Mouse (Mus musculus) limb, embryonic 15.5 days (tissue): ENCODE data around the gene C130050O18Rik. TPM values are rescaled to one million over a fixed set of nuclear protein-coding genes. Genes with fewer than 3 reads are reported as not detected.
"Not testable (repeated sequence)": the region's sequence is repeated elsewhere in the genome, so short reads cannot be mapped to it uniquely, and the experiment has no call there.

Source experiments
- ATAC-seq: fragments of 200-750 bp; cut with Nextera tagmentation; 2 replicates; pipeline ENCODE4 v1.8.0; 2017; ENCODE audit warnings: low read depth, moderate TSS enrichment; ENCODE audit not compliant: insufficient number of reproducible peaks, low FRiP score, low TSS enrichment
- H3K27ac ChIP-seq: fragments of 300-500 bp; sonication (generic); 2 replicates; pipeline ENCODE4 v1.5.1; 2015; ENCODE audit warnings: moderate library complexity, mild to moderate bottlenecking, inconsistent platforms
- H3K27me3 ChIP-seq: fragments of 300-500 bp; sonication (generic); 2 replicates; pipeline ENCODE4 v1.6.1; 2015; ENCODE audit warnings: inconsistent platforms
- H3K36me3 ChIP-seq: fragments of 300-500 bp; sonication (generic); 2 replicates; pipeline ENCODE4 v1.6.1; 2015; ENCODE audit warnings: inconsistent platforms
- H3K4me1 ChIP-seq: fragments of 300-500 bp; sonication (generic); 2 replicates; pipeline ENCODE4 v1.6.1; 2015; ENCODE audit warnings: inconsistent platforms
- H3K4me2 ChIP-seq: fragments of 300-500 bp; sonication (generic); 2 replicates; pipeline ENCODE4 v1.6.1; 2015; ENCODE audit warnings: mild to moderate bottlenecking, inconsistent platforms
- H3K4me3 ChIP-seq: fragments of 300-500 bp; sonication (generic); 2 replicates; pipeline ENCODE4 v1.5.1; 2015; ENCODE audit warnings: mild to moderate bottlenecking, inconsistent platforms
- H3K9ac ChIP-seq: fragments of 300-500 bp; sonication (generic); 2 replicates; pipeline ENCODE4 v1.6.1; 2015; ENCODE audit warnings: inconsistent platforms
- H3K9me3 ChIP-seq: fragments of 300-500 bp; sonication (generic); 2 replicates; pipeline ENCODE4 v1.6.1; 2016; ENCODE audit warnings: inconsistent platforms
- WGBS: fragments of 180-500 bp; shearing (Covaris S2); methylation state at CpG from one replicate; pipeline ENCODE4 v1.1.7; 2015; 5-methylcytosine and 5-hydroxymethylcytosine counted together
- polyA plus RNA-seq: library from polyadenylated mRNA; unstranded; fragments of >200 nt; fragmentation: Nextera tagmentation; extraction: Ambion mirVana; gene quantifications from 2 replicates; pipeline ENCODE4 v1.2.1, GENCODE M21; 2015

The C130050O18Rik gene
- polyA plus RNA-seq, 1 experiment from 2014 or later = 7.1 TPM

- ATAC-seq = no peak
- Histone ChIP-seq H3K36me3 (no peaks in the 10 kb centered on the region), H3K4me3 (no peak overlapping the region; the same call in 1 of the 2 replicates), H3K27me3 (no peaks in the 10 kb centered on the region), H3K4me1 (peaks cover 60% of the 10 kb centered on the region), H3K9me3 (no peaks in the 10 kb centered on the region), H3K27ac (peak overlapping the region; percentile 27; the same call in 1 of the 2 replicates), H3K9ac (no peak overlapping the region), H3K4me2 (no peak overlapping the region)
- 77% methylated on average over 18 of the region's 18 CpGs for WGBS
Observed at GRCm38 (mm10) chr5:139381586-139382513, 23.2 kb upstream of the C130050O18Rik start.

GRCm38 (mm10) chr5:139382760-139383159 lies 22.3 kb upstream of the C130050O18Rik start:
- peaks cover 55% of the 10 kb centered on the region for H3K4me1 ChIP-seq
- H3K4me2 ChIP-seq = no peak overlapping the region; the same call in 1 of the 2 replicates
- WGBS = 79% methylated on average over 8 of the region's 8 CpGs

GRCm38 (mm10) chr5:139383234-139383633 lies 21.8 kb upstream of the C130050O18Rik start:
- H3K27me3 ChIP-seq = no peaks in the 10 kb centered on the region
- no peak overlapping the region for H3K4me2 ChIP-seq
- no peak for ATAC-seq
- no peaks in the 10 kb centered on the region for H3K9me3 ChIP-seq
- 82% methylated on average over 9 of the region's 9 CpGs for WGBS
- H3K9ac ChIP-seq = no peak overlapping the region
- H3K4me1 ChIP-seq = peaks cover 55% of the 10 kb centered on the region
- no peaks in the 10 kb centered on the region for H3K36me3 ChIP-seq
- H3K27ac ChIP-seq = no peak overlapping the region
- H3K4me3 ChIP-seq = no peak overlapping the region

More at GRCm38 (mm10) chr5:139382760-139383159, 22.3 kb upstream of the C130050O18Rik start:
- Histone ChIP-seq H3K4me3 (no peak overlapping the region), H3K27ac (peak overlapping the region; percentile 6; the same call in 1 of the 2 replicates), H3K36me3 (no peaks in the 10 kb centered on the region), H3K27me3 (no peaks in the 10 kb centered on the region), H3K9me3 (no peaks in the 10 kb centered on the region), H3K9ac (no peak overlapping the region)
- ATAC-seq = no peak

- H3K9me3 ChIP-seq = no peaks in the 10 kb centered on the region
- H3K4me2 ChIP-seq = no peak overlapping the region
- WGBS = 57% methylated on average over 10 of the region's 10 CpGs
- H3K4me3 ChIP-seq = no peak overlapping the region
- no peak overlapping the region for H3K9ac ChIP-seq
- H3K36me3 ChIP-seq = no peaks in the 10 kb centered on the region
- H3K4me1 ChIP-seq = peaks cover 55% of the 10 kb centered on the region
- H3K27me3 ChIP-seq = no peaks in the 10 kb centered on the region
- no peak for ATAC-seq
- H3K27ac ChIP-seq = no peak overlapping the region
Observed at GRCm38 (mm10) chr5:139384531-139384930, 20.5 kb upstream of the C130050O18Rik start.

- no peaks in the 10 kb centered on the region for H3K27me3 ChIP-seq
- ATAC-seq = no peak
- H3K4me2 ChIP-seq = no peak overlapping the region
- no peaks in the 10 kb centered on the region for H3K36me3 ChIP-seq
- no peak overlapping the region for H3K27ac ChIP-seq
- H3K4me1 ChIP-seq = peaks cover 52% of the 10 kb centered on the region
- H3K4me3 ChIP-seq = no peak overlapping the region
- H3K9ac ChIP-seq = no peak overlapping the region
- H3K9me3 ChIP-seq = no peaks in the 10 kb centered on the region
- 85% methylated on average over 5 of the region's 5 CpGs for WGBS
Observed at GRCm38 (mm10) chr5:139386047-139386446, 19.0 kb upstream of the C130050O18Rik start.

- Histone ChIP-seq H3K4me2 (no peak overlapping the region), H3K27me3 (no peaks in the 10 kb centered on the region), H3K36me3 (no peaks in the 10 kb centered on the region), H3K4me1 (peaks cover 43% of the 10 kb centered on the region), H3K9ac (no peak overlapping the region), H3K4me3 (no peak overlapping the region), H3K27ac (peak overlapping the region; percentile 82), H3K9me3 (no peaks in the 10 kb centered on the region)
- WGBS = 56% methylated on average over 10 of the region's 10 CpGs
- 0 out of 2 replicates have a peak, but pooled peaks have one; percentile 31 for ATAC-seq
Observed at GRCm38 (mm10) chr5:139387329-139388194, 17.5 kb upstream of the C130050O18Rik start.

GRCm38 (mm10) chr5:139388195-139388570 lies 16.9 kb upstream of the C130050O18Rik start:
- ATAC-seq = no peak
- H3K9ac ChIP-seq = no peak overlapping the region
- H3K4me2 ChIP-seq = no peak overlapping the region
- peaks cover 41% of the 10 kb centered on the region for H3K4me1 ChIP-seq
- H3K9me3 ChIP-seq = no peaks in the 10 kb centered on the region
- 52% methylated on average over 4 of the region's 4 CpGs for WGBS
- H3K27ac ChIP-seq = peak overlapping the region; percentile 82
- no peak overlapping the region for H3K4me3 ChIP-seq
- peaks cover 5% of the 10 kb centered on the region; the same call in 1 of the 2 replicates for H3K36me3 ChIP-seq
- H3K27me3 ChIP-seq = no peaks in the 10 kb centered on the region

- ATAC-seq = no peak
- H3K9ac ChIP-seq = no peak overlapping the region
- H3K9me3 ChIP-seq = no peaks in the 10 kb centered on the region
- H3K27ac ChIP-seq = peak overlapping the region; percentile 82
- 40% methylated on average over 17 of the region's 17 CpGs for WGBS
- H3K4me3 ChIP-seq = no peak overlapping the region
- peaks cover 9% of the 10 kb centered on the region; the same call in 1 of the 2 replicates for H3K36me3 ChIP-seq
- H3K4me1 ChIP-seq = peaks cover 41% of the 10 kb centered on the region
- H3K27me3 ChIP-seq = no peaks in the 10 kb centered on the region
- no peak overlapping the region for H3K4me2 ChIP-seq
Observed at GRCm38 (mm10) chr5:139388694-139389675, 16.1 kb upstream of the C130050O18Rik start.

GRCm38 (mm10) chr5:139389676-139390061 lies 15.4 kb upstream of the C130050O18Rik start:
- Histone ChIP-seq H3K27me3 (no peaks in the 10 kb centered on the region), H3K36me3 (peaks cover 9% of the 10 kb centered on the region; the same call in 1 of the 2 replicates), H3K4me2 (no peak overlapping the region; the same call in 1 of the 2 replicates), H3K9ac (no peak overlapping the region), H3K27ac (peak overlapping the region; percentile 82), H3K9me3 (no peaks in the 10 kb centered on the region), H3K4me1 (peaks cover 37% of the 10 kb centered on the region), H3K4me3 (no peak overlapping the region)
- 16% methylated on average over 6 of the region's 6 CpGs for WGBS
- no peak; the same call in 1 of the 2 replicates for ATAC-seq

- ATAC-seq, H3K27ac ChIP-seq, H3K27me3 ChIP-seq, H3K9ac ChIP-seq, H3K9me3 ChIP-seq, H3K4me3 ChIP-seq, H3K36me3 ChIP-seq, H3K4me2 ChIP-seq: not testable (repeated sequence)
- WGBS = 75% methylated on average over 5 of the region's 5 CpGs
- peaks cover 39% of the 10 kb centered on the region for H3K4me1 ChIP-seq
Observed at GRCm38 (mm10) chr5:139390324-139391119, 14.6 kb upstream of the C130050O18Rik start.
